Mouse (Mus musculus) kidney, adult 8-10 months (tissue): Measurements from ENCODE around the gene Smdt1.

Source experiments
- DNase-seq, 2 experiments: peaks; one replicate each; pipeline ENCODE4 v3.0.0; 2022

Gene Smdt1

DNA sequence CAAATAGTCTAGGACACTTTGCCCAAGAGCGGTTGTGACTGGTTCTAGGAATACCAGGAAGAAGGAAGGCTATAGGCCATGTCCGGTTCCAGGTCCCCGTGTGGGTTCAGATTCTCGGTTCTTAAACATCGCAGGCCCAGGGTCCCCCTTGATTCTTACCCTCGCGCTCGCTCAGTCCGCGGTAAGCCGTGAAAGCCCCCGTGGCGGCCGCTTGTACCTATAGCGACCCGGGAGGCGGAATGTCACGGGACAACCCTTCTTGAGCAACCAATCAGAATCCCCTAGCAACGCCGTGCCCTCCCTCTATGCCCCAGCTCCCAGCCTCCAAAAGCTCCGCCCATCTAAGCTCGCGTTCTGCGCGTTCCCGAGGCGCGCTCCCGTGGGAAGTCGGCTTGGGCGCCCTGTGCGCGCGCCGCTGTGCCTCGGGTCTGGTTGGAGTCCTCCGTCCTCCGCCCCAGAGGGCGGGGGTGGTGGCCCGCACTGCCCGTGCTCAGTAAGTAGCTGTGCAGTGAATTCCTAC lies at the start of gene Smdt1, which contains the start of the genes Naga and Pheta2:
Smdt1 (plus strand) TSS at position 367 of the 520 bp plus-strand sequence.
Naga (minus strand) TSS at position 333 of the 520 bp plus-strand sequence.
Pheta2 (plus strand) TSS at position 350 of the 520 bp plus-strand sequence.
- peak; percentile 96 to 97 for DNase-seq

DNA sequence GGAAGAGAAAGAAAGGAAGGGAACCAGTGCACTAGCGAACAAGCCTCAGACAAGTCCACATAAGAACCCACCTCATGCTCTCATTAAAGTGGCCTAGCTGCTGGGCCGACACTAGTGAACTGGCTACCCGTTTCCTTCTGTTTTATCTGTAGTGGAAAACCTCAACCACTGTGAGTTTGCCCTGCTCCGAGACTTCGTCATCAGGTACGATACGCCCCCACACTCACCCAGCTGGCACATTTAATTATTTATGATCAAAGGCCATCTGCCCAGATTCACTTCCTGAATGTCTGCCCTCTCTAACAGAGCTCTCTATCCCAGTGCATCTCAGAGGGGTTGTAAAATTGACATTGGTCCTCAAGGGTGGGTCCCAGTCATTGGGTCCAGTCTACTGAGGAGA lies 48.5 kb upstream of the Smdt1 start:
- no peak for DNase-seq

DNA sequence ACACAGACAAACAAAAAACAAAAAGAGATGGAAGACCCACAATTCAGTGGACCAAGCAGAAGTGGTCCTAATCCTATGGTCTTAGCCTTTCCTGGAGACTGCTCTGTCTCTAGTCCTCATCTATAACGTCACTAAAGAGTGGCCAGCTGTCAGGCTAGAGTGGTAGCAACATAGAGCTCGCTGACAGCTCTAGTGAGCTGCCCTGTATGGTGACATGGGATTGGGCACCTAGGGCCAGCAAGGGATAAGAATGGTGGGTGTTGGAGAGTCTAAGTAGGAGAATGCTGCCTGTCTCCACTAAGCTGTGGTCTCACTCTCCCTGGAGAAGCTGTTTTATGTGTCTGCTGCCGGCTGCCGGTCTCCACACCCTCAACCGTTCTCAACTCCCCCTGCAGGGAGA lies 45.9 kb upstream of the Smdt1 start:
- no peak for DNase-seq

DNA sequence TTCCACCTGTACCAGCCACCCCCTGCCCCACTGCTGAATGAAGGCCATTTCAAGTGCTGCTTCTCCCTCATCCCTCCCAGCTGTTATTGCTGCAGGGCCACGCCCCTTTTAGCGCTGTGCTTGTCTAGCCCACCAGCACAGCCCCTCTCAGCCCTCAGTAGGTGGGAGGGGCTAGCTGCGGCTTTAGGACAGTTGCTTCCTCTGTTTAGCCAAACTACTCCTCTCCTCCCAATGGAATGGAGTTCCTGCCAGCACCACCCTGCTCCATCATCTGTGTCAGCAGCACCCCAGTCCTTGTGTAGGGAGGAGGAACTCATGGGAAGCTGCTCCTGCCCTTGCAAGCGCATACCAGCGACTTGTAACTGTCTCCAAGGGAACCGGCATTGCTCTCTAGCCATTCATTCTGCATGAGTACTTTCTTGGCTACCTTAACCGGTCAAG lies 45.5 kb upstream of the Smdt1 start:
- DNase-seq: peak in 1 of 2 experiments; percentile 22

DNA sequence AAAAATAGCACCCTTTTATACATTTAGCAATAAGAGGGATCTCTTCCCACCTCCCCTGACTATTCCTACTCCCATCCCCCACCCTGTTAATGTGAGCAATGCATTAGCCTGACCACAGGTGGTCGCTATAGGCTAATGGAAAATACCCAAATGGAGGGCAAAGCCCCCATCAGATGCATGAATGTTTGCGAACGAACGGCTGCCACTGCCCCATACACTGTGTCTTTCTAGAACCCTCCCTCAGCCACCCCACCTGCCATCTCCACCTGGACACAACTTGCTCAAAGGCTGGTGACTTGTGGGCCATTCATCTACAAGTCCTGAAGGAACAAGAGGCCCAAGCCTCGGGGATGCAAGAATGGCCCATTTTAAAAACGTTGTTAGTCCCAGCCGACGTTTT lies 44.7 kb upstream of the Smdt1 start:
- no peak for DNase-seq

DNA sequence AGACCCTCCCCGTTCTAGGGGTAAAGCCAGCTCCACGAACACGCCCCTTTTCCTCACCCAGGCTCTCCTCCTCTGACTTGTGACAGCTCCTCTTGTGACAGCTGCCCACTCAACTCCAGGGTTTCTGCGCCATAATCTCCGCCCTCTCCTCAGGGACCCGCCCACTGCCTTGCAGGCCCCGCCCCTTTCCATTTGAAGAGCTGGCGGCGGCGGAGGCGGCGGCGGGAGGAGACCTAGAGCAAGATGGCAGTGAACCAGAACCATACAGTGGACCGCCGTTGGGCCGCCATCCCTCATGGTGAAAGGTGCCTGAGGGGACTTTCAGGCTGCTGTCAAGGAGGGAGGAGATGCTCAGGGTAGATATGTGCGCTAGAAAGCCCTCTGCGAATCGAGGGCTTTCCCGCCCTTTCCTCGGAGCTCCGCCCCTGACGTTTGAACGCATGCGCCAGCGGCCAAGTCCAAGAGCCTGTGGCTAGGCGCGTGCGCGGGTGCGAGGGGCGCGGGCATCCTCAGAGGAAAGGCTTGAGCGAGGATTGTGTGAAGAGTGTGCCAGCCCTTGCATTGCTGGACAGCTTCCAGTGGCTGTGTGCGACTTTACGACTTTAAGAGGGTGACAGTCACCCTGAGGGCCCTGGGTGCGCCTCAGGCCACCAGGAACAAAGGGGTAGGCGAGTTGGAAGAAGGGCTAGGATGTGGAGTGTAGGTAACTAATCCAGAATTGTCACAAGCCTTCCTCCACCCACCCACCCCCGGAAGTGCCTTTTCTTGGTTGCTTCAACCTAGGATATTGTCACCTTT lies 39.8 kb upstream of the Smdt1 start, which contains the start of gene Wbp2nl:
Wbp2nl (plus strand) TSS at position 191 of the 798 bp plus-strand sequence.
- peak in 1 of 2 experiments; percentile 2 for DNase-seq

DNA sequence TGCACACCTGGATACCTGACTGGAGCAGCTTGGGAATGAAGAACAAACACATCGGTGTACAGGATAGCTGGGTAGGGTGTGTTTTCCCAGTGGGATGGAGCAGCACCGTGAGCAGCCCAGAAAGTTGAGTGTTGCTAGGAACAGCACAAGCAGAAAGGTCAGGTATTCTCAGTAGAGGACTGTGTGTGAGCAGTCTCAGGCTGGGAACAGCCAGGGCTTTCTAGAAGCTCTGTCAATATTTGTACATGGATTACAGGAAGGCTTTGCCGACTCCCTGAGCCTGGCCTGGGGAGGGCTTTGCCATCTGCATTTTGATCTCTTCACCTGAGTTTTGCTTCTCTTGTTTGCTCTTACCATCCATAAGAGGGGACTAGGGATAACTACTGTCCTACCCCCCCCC lies 31.7 kb upstream of the Smdt1 start:
- no peak for DNase-seq

DNA sequence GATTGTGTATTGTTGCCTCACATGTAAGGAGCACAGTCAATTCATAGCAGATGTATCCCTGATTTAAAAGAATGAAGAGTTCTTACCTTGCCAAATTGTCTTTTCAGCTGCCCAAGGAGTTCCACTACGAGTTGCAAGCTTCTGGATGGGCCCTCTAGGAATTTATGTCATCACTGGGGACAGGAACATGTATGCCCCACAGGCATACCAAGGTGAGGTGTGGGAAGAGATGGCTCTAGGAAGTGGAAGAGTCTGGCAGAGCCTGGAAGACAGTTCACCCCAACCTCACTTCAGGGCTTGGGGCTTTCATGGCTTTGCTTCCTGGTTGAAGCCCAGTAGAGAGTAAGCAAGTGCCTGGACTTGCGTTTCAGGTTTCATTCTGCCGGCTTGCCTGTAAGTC lies 30.3 kb upstream of the Smdt1 start:
- DNase-seq: no peak

DNA sequence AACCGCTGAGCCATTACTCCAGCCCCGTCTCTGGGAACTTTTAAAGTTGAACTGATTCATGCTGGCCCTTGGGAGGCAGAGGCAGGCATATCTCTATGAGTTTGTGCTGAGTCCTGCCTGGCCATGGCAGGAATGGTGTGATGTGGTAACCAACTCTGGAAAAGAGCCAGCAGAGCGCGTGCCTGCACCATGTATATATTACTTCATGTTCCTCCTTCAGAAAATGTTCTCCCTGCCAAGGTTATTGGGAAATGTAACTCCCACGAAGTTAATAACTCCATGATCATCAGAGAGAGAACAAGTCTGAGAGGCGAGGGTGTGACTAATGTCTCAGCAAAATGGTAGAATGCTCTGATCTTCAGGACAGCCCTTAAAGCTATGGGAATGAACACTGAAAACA lies 20.9 kb upstream of the Smdt1 start:
- DNase-seq: no peak

DNA sequence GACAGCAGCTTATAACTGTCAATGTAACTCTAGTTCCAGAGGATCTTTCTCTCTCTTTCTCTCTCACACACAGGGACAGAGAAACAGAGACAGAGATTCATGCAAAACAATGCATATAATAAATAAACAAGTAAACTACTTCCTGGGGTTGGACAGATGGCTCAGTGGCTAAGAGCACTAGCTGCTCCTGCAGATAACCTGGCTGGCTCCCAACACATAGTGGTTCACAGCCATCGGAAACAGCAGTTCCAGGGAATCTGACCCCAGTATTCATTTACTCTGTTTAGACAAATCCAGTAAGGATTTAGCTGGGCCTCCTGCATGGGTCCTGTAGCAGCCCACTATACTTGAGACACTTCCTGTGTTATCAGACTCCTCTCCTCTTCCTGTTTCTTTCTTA lies 19.1 kb upstream of the Smdt1 start:
- no peak for DNase-seq

DNA sequence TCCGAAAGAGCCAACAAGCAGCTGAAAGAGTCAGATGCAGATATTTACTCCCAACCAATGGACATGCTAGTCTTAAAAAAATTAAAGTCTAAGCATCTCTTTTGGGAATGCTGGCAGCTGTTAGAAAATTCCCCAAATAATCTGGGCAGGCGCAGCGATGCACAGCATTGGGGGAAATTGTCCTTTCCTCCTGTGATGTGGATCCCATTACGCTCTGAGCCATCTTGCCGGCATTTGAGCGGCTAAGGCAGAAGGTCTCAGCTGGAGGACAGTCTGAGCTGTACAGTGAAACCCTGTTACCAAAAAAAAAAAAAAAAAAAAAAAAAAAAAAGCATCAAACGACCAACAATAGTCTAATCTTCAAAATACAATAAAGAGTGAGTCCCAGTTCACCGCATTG lies 16.6 kb upstream of the Smdt1 start:
- DNase-seq: no peak

DNA sequence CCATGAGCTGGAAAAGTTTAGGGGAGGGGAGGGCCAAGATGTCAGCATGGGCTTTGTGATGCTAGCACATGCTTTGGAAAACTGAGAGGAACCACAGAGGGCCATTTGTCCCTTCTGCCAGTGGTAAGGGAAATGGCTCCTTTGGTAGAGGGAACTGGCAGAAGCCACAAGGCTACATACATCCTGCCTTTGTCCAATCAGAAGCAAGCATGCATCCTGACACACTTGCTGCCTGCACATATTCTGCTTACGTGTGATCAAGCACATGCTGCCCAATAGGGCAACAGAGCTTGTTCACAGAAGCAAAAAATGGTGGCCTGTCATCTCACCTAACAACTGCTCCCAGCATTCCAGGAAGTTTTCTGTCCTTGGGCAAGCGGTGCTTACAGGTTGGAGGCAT lies 13.4 kb upstream of the Smdt1 start:
- DNase-seq: no peak

DNA sequence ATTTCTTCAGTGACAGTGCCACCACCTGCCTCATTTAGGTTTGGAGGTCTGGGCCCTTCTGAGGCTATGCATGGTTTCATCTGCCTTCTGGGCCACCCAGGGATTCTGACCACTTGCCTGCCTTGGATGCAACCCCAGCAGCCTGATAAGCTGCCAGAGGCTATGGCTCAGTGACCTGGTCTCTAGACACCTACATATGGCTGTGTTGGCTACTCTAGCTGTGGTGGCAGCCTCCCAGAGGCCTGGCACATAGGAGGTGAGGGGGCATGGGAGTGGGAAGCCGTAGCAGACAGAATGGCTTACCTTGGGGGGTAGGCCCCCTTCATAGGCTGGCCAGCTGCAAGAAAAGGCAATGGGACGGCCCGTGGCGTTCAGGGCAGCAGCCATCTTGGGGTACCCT lies 3.6 kb upstream of the Smdt1 start:
- no peak for DNase-seq

DNA sequence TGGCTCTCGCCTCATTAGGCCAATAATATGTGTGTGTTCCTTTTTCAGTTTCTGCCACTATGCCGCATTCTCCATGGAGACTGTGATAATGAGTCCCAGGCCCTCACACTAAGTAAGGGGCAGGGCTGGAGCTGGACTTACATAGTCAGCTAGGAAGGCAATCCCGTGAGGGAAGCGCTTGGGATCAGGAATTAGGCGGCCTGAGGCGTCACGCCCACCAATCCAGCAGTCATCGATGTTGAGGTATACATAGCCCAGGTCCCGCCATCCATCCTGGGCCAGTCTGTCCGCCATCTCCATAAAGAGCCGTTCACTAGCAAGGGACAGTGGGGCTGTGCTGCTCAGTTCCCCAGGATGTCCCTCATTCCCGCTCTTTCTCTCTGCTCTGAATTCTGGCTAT lies 2.1 kb upstream of the Smdt1 start:
- DNase-seq: no peak

DNA sequence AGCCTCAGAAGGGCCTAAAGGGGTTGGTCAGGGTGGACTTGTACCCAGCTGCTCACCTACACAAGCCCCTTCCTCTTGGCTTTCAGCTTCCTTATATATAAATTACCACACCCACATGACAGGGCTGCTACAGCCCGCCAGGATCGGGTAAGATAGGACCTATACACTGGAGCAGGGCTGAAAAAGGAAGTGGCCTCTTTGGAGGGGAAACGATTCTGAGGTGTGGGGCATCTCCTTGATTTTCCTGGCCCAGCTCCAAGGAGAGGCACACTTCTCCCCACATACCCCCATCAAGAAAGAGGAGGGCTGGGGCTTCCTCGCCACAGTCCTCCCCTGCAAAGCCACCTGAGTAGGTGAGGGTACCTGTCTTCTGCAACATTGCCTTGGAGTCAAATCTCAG lies 884 bp upstream of the Smdt1 start:
- DNase-seq: no peak

DNA sequence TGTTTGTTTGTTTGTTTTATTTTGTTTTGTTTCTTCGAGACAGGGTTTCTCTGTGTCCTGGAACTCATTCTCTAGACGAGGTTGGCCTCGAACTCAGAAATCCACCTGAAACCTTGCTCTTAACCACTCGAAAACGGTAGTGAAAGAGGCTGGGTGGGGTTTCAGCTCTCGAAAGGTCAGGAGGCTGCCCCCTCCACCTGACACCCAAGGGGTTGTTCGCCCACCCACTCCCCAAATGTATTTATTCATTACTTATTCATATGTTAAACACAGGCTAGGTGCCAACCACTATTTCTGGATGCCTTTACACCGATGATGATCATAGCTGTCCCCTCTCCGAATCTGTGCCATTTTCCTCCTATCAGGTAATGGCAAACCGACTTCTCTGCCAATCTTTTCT lies 391 bp downstream of the Smdt1 start:
- DNase-seq: no peak

DNA sequence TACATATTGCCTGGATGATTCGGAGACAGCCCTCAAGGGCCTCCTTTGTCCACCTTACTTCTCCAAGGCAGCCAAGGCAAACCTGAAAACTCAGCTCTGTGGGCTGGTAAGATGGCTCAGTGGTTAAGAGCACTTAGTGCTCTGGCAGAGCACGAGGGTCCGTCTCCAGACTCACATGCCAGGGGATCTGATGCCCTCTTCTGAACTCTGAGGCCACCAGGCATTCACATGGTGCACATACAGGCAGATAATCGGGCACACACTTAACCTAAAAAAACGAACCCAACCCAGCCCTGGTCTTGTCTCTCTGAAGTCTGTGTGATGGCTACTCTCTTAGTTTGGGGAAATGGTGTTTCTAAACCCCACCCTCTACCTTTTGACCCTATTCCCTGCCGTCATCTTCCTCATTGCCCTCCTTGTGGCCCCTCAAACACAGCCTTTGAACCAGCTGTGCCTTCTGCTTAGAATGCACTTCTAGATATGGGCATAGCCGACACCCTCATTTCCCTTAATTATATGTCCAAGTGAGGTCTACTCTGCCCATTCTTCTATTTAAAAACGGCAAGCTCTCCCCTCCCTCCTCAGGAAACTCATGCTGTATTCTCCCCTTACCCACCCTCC lies 985 bp downstream of the Smdt1 start:
- DNase-seq: no peak

DNA sequence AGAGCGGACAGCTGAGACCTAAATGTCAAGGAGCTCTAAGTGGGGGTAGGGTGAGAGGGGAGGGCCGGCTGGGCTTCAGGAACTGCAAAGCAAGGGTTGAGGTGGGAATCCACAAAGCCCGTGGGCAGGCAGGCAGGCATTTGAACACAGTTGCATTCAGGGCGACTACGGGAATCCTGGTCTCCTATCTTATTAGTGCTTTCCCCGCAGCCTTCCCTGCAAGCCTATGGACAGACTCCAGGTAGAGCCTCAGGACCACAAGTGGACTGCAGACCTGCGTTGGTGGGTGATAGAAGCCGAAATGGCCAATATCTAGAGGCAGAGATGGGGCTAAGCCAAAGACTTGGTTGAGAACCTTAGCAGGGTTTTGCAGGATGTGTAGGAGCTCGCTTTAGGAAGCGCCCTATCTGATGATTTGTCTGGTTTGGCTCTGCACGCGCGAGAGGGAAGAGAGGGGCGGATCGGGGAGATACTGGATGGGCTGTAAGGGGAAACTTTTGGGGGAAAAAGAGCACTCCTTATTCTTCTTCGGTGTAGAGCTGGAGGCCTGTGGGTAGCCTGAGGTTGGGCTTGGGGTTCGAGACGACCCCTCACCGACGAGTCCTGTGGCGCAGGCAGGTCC lies 1.8 kb downstream of the Smdt1 start:
- DNase-seq: no peak

DNA sequence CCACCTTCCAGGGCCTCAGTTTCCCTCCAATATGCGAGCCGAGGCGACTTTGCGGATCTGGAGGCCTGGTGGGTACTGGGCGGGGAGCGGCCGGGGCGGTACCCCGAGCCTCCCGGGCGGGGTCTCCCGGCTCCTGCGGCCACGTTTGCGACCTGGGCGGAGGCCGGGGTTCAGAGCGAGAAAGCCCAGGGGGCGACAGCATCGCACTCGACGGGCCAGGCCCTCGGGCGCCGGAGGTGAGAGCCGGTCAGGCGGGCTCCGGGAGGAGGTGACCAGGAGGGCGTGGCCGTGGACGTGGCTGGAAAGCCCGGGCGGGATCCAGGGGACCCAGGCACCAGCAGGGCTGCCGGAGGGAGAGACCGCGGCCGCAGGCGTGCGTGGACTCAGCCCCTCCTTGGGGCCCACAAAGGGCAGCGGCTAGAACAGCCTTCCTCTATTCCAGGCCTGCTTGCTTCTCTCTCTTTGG lies 2.3 kb downstream of the Smdt1 start:
- no peak for DNase-seq

DNA sequence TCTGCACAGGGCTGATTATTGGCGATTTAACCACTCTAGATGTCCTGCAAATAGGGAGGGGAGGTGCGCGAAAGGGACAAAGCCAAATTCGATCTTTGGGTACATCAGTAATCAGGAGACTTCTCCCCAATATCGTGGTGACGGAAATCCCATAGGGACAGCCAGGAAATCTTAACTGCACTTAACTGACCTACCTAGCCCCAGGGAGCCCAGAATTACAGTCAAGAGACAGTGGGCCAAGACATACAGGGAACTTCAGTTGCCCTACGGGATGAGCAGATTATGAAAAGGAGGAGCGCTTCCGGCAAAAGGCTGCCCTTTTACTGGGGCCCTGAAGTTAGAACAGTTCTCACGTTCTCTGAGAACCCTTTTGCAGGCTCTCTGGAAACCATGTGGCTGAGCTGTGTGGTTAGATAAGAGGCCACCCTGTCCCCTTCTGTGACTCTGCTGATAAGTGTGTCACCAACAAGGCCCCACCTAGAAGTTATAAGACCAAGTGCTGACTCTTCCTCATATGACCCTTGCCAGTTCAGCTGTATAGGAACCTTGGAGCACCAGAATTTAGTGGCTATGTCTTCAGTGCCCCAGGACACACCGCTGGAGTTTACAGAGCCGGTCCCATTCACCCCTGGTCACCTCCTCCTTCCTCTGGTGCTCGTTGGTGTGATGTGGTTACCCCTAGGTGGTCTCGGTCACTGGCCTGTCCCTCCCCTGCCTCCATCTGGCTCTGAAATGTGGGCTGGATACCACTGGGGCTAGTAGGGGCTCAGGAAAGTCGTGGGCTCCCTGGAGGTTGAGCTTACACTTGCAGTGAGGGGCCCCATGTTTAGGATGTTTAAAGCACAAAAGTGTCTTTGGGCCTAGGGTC lies 3.1 kb downstream of the Smdt1 start:
- no peak for DNase-seq

DNA sequence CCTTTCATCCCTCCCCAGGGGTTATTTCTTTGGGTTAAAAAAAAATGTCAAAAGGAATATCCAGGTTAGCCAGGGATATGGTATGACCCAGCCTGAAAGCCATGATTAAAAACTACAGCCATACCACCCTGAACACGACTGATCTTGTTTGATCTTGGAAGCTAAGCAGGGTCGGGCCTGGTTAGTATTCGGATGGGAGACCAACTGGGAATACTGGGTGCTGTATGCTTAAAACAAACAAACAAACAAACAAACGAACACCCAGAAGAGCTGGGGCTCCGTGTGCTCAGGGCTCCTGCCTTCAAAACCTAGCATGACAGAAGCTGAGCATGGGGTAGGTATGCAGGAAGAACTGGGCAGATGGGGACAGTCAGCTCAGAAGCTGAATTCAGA lies 3.8 kb downstream of the Smdt1 start:
- DNase-seq: no peak
